Mouse (Mus musculus): Measurements from ENCODE around the gene Dio3. TPM values are rescaled to one million over a fixed set of nuclear protein-coding genes. Genes with fewer than 3 reads are reported as not detected.
A peak's percentile ranks its signal among the peaks of the same experiment; 100 is the strongest.

Dio3 gene
- polyA plus RNA-seq (2012; rRNA removed), result 0.14 TPM in 1 of 2 replicates, not detected in the other

DNA sequence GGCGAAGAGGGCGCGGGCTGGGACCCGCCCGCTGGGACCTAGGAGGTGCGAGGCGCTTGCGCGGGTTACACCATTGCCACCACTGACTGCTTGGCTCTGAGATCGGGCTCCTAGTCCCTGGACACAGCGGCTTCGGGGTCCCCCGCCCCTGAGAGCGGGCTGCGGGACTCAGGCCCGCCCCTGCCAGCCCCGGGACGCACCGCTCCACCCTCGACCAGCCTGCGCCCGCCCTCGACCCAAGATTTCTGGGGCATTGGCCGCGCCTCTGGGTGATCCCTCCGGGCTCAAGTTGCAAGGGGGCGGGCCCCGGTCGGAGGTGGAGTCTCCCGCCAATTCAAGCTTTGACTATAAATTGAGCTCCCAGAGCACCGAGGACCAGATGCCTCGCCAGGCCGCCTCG, at the start of gene Dio3:
TSS of gene Dio3 (plus strand) at position 216 of the 400 bp plus-strand sequence.
- H3K27me3 ChIP-seq (ENCODE audit: control insufficient read depth, insufficient read depth, low read length), result peaks cover 55% of the 10 kb centered on the region
- H3K27ac ChIP-seq (ENCODE audit: insufficient read depth, low read depth, low read length), result no peak within 1 kb of the TSS
- 2% methylated on average over 33 of the region's 34 CpGs for WGBS
- H3K4me3 ChIP-seq (ENCODE audit: low read depth, low read length), result peak within 1 kb of the TSS; percentile 1; the same call in 1 of the 2 replicates
- H3K36me3 ChIP-seq (ENCODE audit: control insufficient read depth, insufficient read depth, low read length), result no peaks in the 10 kb centered on the region
- H3K4me1 ChIP-seq (ENCODE audit: control insufficient read depth, insufficient read depth, insufficient read length, low read length), result no peaks in the 10 kb centered on the region; the same call in 1 of the 2 replicates
- TF ChIP-seq CTCF (IDR thresholded peaks at IDR 0.05; ENCODE audit: extremely low read depth, insufficient read length, insufficient replicate concordance, low read depth, low read length), result no peak
- TF ChIP-seq POLR2A (IDR thresholded peaks at IDR 0.05; ENCODE audit: low read depth, low read length), result no peak

DNA sequence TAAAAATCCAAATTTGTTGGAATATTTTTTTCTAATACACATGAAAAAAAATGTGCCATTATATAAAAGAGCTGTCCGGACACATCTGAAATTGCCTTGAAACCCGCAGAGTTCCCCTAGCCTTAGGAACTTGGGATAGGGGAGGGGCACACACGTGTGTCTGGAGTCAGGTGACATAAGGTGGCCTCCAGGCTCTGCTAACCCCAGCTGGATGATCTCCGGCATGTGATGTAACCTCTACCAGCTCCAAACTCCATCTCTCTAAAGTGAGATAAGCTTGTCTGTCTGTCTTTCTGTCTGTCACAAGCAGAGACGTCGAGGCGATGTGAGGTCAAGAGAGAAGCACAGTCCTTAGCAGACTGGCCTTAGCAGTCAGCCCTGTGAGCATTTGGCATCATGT, 48.6 kb upstream of the Dio3 start:
- Histone ChIP-seq H3K4me1 (ENCODE audit: control insufficient read depth, insufficient read depth, insufficient read length, low read length) (peaks cover 9% of the 10 kb centered on the region), H3K36me3 (ENCODE audit: control insufficient read depth, insufficient read depth, low read length) (no peaks in the 10 kb centered on the region), H3K27me3 (ENCODE audit: control insufficient read depth, insufficient read depth, low read length) (no peaks in the 10 kb centered on the region), H3K4me3 (ENCODE audit: low read depth, low read length) (no peak overlapping the region), H3K27ac (ENCODE audit: insufficient read depth, low read depth, low read length) (no peak overlapping the region)
- 70% methylated on average over 7 of the region's 7 CpGs for WGBS
- TF ChIP-seq POLR2A (IDR thresholded peaks at IDR 0.05; ENCODE audit: low read depth, low read length), result no peak
- TF ChIP-seq CTCF (IDR thresholded peaks at IDR 0.05; ENCODE audit: extremely low read depth, insufficient read length, insufficient replicate concordance, low read depth, low read length), result no peak

DNA sequence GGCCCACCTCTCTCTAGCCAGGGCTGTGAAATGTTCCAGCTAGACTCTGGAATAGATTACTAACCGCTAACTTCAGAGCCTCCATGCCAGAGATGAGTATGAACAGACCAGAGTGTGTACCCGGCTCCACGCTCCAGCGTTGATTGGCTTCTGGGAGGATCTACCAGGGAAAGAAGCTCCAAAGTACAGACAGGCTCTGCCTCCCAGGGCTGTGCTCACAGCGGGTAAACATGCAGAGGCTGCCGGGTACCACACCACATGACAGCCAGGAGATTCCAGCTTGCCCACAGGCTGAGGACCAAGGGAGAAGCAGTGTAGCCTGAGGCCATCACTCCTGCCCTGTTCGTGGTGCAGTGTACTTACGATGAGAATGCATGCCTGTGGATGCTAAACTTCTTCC, 48.1 kb upstream of the Dio3 start:
- Histone ChIP-seq H3K4me1 (ENCODE audit: control insufficient read depth, insufficient read depth, insufficient read length, low read length) (peaks cover 9% of the 10 kb centered on the region), H3K4me3 (ENCODE audit: low read depth, low read length) (no peak overlapping the region), H3K27ac (ENCODE audit: insufficient read depth, low read depth, low read length) (no peak overlapping the region), H3K27me3 (ENCODE audit: control insufficient read depth, insufficient read depth, low read length) (no peaks in the 10 kb centered on the region), H3K36me3 (ENCODE audit: control insufficient read depth, insufficient read depth, low read length) (no peaks in the 10 kb centered on the region)
- TF ChIP-seq POLR2A (IDR thresholded peaks at IDR 0.05; ENCODE audit: low read depth, low read length), result no peak
- TF ChIP-seq CTCF (IDR thresholded peaks at IDR 0.05; ENCODE audit: extremely low read depth, insufficient read length, insufficient replicate concordance, low read depth, low read length), result no peak
- WGBS, result 31% methylated on average over 8 of the region's 8 CpGs

DNA sequence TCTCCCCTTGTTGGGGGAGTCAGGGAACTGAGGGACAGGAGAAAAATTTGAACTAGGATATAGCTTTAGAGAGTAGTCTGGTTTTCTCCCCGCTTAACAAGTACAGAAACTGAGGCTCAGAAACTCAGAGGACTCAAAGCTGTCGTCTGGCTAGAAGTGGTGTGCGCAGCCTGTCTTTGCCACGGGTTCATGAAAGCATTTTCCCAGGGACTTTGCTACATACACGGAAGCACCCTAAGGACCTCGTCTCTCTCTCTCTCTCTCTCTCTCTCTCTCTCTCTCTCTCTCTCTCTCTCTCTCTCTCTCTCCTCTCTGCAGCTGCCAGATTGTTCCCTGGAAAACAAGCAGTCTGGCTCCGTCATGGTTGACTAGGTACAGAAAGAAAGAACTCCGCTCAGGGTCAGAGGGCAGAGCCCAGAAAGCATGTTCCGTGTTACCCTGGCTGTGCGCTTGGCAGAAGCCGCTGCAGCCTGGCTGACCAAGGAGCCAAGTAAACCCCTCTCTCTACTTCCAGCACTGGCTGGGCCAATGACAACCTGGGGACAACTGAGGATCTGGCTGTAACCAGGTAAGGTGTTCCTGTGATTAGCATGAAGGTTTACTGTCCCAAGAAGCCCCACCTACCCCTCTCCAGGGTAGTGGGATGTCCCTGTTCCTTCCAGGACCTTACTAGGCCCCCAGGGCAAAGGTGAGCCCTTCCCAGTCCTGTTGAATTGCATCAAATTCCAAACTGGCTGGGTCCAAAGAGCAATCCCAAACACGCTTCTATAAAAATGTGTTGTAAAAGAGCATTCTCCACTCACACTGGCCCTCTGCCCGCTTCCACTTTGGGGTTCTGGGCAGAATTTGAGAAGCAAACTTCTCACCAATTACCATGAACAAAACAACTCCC, 46.9 kb upstream of the Dio3 start:
- WGBS, result 29% methylated on average over 13 of the region's 13 CpGs
- TF ChIP-seq CTCF (IDR thresholded peaks at IDR 0.05; ENCODE audit: extremely low read depth, insufficient read length, insufficient replicate concordance, low read depth, low read length) (no peak), POLR2A (IDR thresholded peaks at IDR 0.05; ENCODE audit: low read depth, low read length) (no peak)
- no peak overlapping the region for H3K27ac ChIP-seq (ENCODE audit: insufficient read depth, low read depth, low read length)

DNA sequence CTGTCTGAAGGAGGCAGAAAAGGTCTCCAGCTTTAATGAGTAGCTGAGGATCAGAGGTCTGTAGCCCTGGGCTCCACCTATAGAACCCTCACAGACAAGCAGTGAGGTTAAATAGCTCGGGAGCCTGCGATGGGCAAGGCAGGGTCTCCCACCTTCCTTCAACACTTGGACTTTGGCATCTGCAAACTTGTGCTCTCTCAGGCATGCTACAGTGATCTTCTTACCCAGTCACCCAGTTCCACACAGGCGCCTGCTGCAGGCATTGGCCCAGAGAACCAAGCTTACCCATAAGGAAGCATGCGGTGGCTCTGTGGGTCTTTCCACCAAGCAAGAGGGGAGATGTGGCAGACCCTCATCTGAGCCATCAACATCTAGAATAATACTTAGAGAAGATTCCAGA, 43.0 kb upstream of the Dio3 start:
- WGBS, result 90% methylated on average over 4 of the region's 4 CpGs
- Histone ChIP-seq H3K4me1 (ENCODE audit: control insufficient read depth, insufficient read depth, insufficient read length, low read length) (peaks cover 9% of the 10 kb centered on the region), H3K36me3 (ENCODE audit: control insufficient read depth, insufficient read depth, low read length) (no peaks in the 10 kb centered on the region), H3K4me3 (ENCODE audit: low read depth, low read length) (no peak overlapping the region), H3K27me3 (ENCODE audit: control insufficient read depth, insufficient read depth, low read length) (no peaks in the 10 kb centered on the region), H3K27ac (ENCODE audit: insufficient read depth, low read depth, low read length) (no peak overlapping the region)
- TF ChIP-seq CTCF (IDR thresholded peaks at IDR 0.05; ENCODE audit: extremely low read depth, insufficient read length, insufficient replicate concordance, low read depth, low read length) (no peak), POLR2A (IDR thresholded peaks at IDR 0.05; ENCODE audit: low read depth, low read length) (no peak)

More for the DNA sequence above, 46.9 kb upstream of the Dio3 start:
- Histone ChIP-seq H3K36me3 (ENCODE audit: control insufficient read depth, insufficient read depth, low read length) (no peaks in the 10 kb centered on the region), H3K4me3 (ENCODE audit: low read depth, low read length) (no peak overlapping the region), H3K4me1 (ENCODE audit: control insufficient read depth, insufficient read depth, insufficient read length, low read length) (peaks cover 9% of the 10 kb centered on the region), H3K27me3 (ENCODE audit: control insufficient read depth, insufficient read depth, low read length) (no peaks in the 10 kb centered on the region)

DNA sequence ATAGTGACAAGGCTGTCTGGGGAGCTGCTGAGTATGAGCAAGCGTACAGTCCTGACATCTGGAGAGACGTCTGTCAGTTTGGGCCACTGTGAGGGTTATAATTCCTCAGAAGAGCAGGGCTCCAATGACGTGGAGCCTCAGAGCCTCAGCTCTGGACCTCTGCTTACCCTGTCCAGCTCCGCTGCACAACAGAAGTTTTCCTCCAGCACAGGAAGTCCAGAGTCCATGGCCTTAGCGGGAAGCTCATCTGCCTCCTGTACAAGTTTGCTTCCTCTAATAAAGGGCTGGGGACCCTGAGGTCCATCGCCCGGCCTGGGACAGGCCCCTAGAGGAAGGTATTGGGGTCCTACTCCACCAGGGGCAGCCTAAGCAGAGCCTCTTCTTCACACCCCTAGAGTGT, 41.8 kb upstream of the Dio3 start:
- 80% methylated on average over 7 of the region's 7 CpGs for WGBS
- H3K27ac ChIP-seq (ENCODE audit: insufficient read depth, low read depth, low read length), result no peak overlapping the region
- H3K27me3 ChIP-seq (ENCODE audit: control insufficient read depth, insufficient read depth, low read length), result no peaks in the 10 kb centered on the region
- peaks cover 6% of the 10 kb centered on the region for H3K4me1 ChIP-seq (ENCODE audit: control insufficient read depth, insufficient read depth, insufficient read length, low read length)
- H3K36me3 ChIP-seq (ENCODE audit: control insufficient read depth, insufficient read depth, low read length), result no peaks in the 10 kb centered on the region
- TF ChIP-seq POLR2A (IDR thresholded peaks at IDR 0.05; ENCODE audit: low read depth, low read length) (no peak), CTCF (IDR thresholded peaks at IDR 0.05; ENCODE audit: extremely low read depth, insufficient read length, insufficient replicate concordance, low read depth, low read length) (no peak)
- no peak overlapping the region for H3K4me3 ChIP-seq (ENCODE audit: low read depth, low read length)

DNA sequence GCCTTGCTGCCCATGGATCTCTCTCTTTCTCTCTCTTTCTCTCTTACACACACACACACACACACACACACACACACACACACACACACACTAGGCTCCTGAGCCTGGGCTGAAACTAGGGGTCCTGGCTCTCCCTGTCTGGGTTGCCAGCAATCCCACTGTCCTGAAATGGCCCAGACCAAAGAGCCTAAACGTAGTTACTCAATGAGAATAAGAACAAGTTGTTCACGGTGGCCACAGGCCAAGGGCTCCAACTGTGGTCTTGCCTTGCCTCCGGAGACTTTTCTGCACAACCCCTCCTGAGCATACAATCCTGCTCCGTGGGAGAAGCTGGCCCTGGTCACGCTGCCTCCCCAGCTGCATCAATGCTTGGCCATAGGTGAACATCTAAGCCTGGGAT, 39.5 kb upstream of the Dio3 start:
- H3K27ac ChIP-seq (ENCODE audit: insufficient read depth, low read depth, low read length), result no peak overlapping the region
- no peak overlapping the region for H3K4me3 ChIP-seq (ENCODE audit: low read depth, low read length)
- H3K36me3 ChIP-seq (ENCODE audit: control insufficient read depth, insufficient read depth, low read length), result no peaks in the 10 kb centered on the region
- 78% methylated on average over 5 of the region's 5 CpGs for WGBS
- no peaks in the 10 kb centered on the region for H3K4me1 ChIP-seq (ENCODE audit: control insufficient read depth, insufficient read depth, insufficient read length, low read length)
- TF ChIP-seq CTCF (IDR thresholded peaks at IDR 0.05; ENCODE audit: extremely low read depth, insufficient read length, insufficient replicate concordance, low read depth, low read length), result no peak
- TF ChIP-seq POLR2A (IDR thresholded peaks at IDR 0.05; ENCODE audit: low read depth, low read length), result no peak
- no peaks in the 10 kb centered on the region for H3K27me3 ChIP-seq (ENCODE audit: control insufficient read depth, insufficient read depth, low read length)

Measured in small intestine, adult 2 months (tissue).